Mouse (Mus musculus): ENCODE data around the gene Il1rap. TPM values are rescaled to one million over a fixed set of nuclear protein-coding genes. Genes with fewer than 3 reads are reported as not detected.

Il1rap gene
- polyA plus RNA-seq (2014; fragmentation: Nextera tagmentation; extraction: Ambion mirVana): 14.0 TPM in 2 replicates

- Histone ChIP-seq H3K9me3 (ENCODE audit: low read depth, low read length) (no peaks in the 10 kb centered on the region), H3K27ac (ENCODE audit: low read depth) (peak within 1 kb of the TSS; percentile 81), H3K4me2 (peak within 1 kb of the TSS; percentile 78), H3K9ac (peak within 1 kb of the TSS; percentile 72), H3K36me3 (ENCODE audit: insufficient read depth) (no peaks in the 10 kb centered on the region), H3K4me1 (ENCODE audit: insufficient read depth) (no peaks in the 10 kb centered on the region; the same call in 1 of the 2 replicates), H3K4me3 (ENCODE audit: low read depth, low read length) (peak within 1 kb of the TSS; percentile 64), H3K27me3 (ENCODE audit: insufficient read depth, low read length) (no peaks in the 10 kb centered on the region)
- ATAC-seq (ENCODE audit: insufficient read depth) (peak; percentile 98), DNase-seq (peak; percentile 96)
- 2% methylated on average over 49 of the region's 51 CpGs for WGBS
- TF ChIP-seq CTCF (IDR thresholded peaks at IDR 0.05; ENCODE audit: low read depth): no peak
Measured at GRCm38 (mm10) chr16:26581048-26581912, at the start of gene Il1rap. Gene Il1rap, plus strand, starts transcription at chr16:26581704.

DNA sequence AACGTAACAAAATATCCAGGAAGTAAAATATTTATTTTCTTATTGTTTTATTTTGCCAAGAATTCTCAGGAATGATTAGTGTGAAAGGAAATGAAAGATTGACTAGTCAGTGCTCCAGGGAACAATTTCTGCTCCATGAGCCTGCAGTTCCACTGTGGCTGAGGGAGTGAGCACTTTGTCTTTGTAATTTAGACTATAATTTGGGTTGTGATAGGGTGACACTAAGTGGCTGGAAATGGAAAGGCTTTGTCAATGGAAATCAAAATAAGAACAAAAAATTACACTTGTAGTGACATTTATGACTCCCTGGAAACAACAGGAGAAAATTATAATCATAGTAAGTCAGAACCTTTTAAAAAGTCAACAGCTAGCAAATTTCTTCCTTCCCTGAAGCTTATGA, 49.2 kb upstream of the Il1rap start:
- no peaks in the 10 kb centered on the region for H3K4me1 ChIP-seq (ENCODE audit: insufficient read depth)
- no peaks in the 10 kb centered on the region for H3K9me3 ChIP-seq (ENCODE audit: low read depth, low read length)
- 60% methylated on average over 1 of the region's 1 CpGs for WGBS
- no peak overlapping the region for H3K4me3 ChIP-seq (ENCODE audit: low read depth, low read length)
- no peak overlapping the region for H3K27ac ChIP-seq (ENCODE audit: low read depth)
- no peak overlapping the region for H3K4me2 ChIP-seq
- no peak for TF ChIP-seq CTCF (IDR thresholded peaks at IDR 0.05; ENCODE audit: low read depth)
- ATAC-seq (ENCODE audit: insufficient read depth) (no peak), DNase-seq (no peak)
- H3K27me3 ChIP-seq (ENCODE audit: insufficient read depth, low read length): no peaks in the 10 kb centered on the region
- no peak overlapping the region for H3K9ac ChIP-seq
- no peaks in the 10 kb centered on the region for H3K36me3 ChIP-seq (ENCODE audit: insufficient read depth)

DNA sequence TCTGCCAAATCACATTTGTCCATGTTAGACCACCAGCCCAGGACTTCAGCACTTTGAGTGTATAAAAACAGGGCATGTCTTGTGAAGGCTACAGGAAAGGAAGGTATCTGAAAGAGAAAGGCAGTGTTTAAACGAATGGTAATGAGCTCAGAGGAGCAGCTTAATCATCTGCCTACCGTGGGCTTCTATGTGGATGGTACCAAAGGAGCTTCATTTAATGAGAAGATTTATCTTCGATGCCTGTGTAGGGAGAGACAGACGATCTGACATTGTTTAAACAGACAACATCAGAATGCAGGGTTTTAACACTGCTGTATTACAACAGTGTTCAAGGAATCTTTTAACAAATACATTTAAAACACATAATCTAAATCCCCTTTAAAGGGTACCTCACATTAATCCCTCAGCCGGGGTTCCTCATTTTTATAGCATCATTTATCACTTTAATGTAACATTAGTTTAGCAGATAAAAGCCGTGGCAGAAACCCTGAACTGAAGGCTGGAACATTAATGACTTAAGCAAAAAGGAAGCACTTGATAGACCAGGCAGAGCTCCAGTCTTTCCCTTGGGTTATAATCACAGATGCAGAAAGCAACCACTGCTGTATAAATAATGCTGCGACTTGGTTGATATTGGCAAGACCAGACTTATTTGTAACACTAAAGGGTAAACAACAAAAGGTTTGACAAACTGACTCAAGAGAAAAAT, 35.2 kb upstream of the Il1rap start:
- no peak overlapping the region for H3K27ac ChIP-seq (ENCODE audit: low read depth)
- H3K36me3 ChIP-seq (ENCODE audit: insufficient read depth): no peaks in the 10 kb centered on the region
- 21% methylated on average over 7 of the region's 7 CpGs for WGBS
- H3K4me2 ChIP-seq: no peak overlapping the region
- H3K27me3 ChIP-seq (ENCODE audit: insufficient read depth, low read length): no peaks in the 10 kb centered on the region
- DNase-seq: peak; percentile 37
- H3K9me3 ChIP-seq (ENCODE audit: low read depth, low read length): no peaks in the 10 kb centered on the region
- no peak for TF ChIP-seq CTCF (IDR thresholded peaks at IDR 0.05; ENCODE audit: low read depth)
- ATAC-seq (ENCODE audit: insufficient read depth): peak; percentile 44; the same call in 1 of the 2 replicates
- H3K9ac ChIP-seq: no peak overlapping the region
- no peaks in the 10 kb centered on the region for H3K4me1 ChIP-seq (ENCODE audit: insufficient read depth)
- no peak overlapping the region for H3K4me3 ChIP-seq (ENCODE audit: low read depth, low read length)

DNA sequence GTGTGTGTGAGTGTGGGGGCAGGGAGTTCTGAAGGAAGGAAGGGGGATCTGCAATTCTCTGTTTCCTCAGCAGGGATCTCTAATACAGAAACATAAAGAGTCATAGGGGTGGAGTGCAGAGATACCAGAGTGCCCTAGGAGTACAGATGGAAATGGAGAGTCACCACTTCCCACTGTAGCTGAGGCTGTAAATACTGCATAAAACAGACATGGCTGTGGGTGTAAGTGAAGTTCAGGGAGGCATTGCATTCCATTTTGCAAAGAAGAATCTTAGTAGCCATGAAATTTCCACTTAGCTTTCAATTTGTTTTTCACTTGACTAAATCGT, 34.7 kb upstream of the Il1rap start:
- ATAC-seq (ENCODE audit: insufficient read depth): peak; percentile 17; the same call in 1 of the 2 replicates
- TF ChIP-seq CTCF (IDR thresholded peaks at IDR 0.05; ENCODE audit: low read depth): no peak
- Histone ChIP-seq H3K4me3 (ENCODE audit: low read depth, low read length) (no peak overlapping the region), H3K9me3 (ENCODE audit: low read depth, low read length) (no peaks in the 10 kb centered on the region), H3K4me2 (no peak overlapping the region), H3K9ac (no peak overlapping the region), H3K27ac (ENCODE audit: low read depth) (no peak overlapping the region), H3K4me1 (ENCODE audit: insufficient read depth) (no peaks in the 10 kb centered on the region), H3K36me3 (ENCODE audit: insufficient read depth) (no peaks in the 10 kb centered on the region), H3K27me3 (ENCODE audit: insufficient read depth, low read length) (no peaks in the 10 kb centered on the region)
- no peak for DNase-seq
- WGBS: 66% methylated on average over 1 of the region's 1 CpGs

GRCm38 (mm10) chr16:26549221-26549620, 32.3 kb upstream of the Il1rap start:
- Histone ChIP-seq H3K27ac (ENCODE audit: low read depth) (no peak overlapping the region), H3K4me2 (no peak overlapping the region), H3K4me3 (ENCODE audit: low read depth, low read length) (no peak overlapping the region), H3K36me3 (ENCODE audit: insufficient read depth) (no peaks in the 10 kb centered on the region), H3K27me3 (ENCODE audit: insufficient read depth, low read length) (no peaks in the 10 kb centered on the region), H3K9ac (no peak overlapping the region), H3K4me1 (ENCODE audit: insufficient read depth) (no peaks in the 10 kb centered on the region), H3K9me3 (ENCODE audit: low read depth, low read length) (no peaks in the 10 kb centered on the region)
- DNase-seq (no peak), ATAC-seq (ENCODE audit: insufficient read depth) (no peak)
- no peak for TF ChIP-seq CTCF (IDR thresholded peaks at IDR 0.05; ENCODE audit: low read depth)
- WGBS: 86% methylated on average over 2 of the region's 2 CpGs

DNA sequence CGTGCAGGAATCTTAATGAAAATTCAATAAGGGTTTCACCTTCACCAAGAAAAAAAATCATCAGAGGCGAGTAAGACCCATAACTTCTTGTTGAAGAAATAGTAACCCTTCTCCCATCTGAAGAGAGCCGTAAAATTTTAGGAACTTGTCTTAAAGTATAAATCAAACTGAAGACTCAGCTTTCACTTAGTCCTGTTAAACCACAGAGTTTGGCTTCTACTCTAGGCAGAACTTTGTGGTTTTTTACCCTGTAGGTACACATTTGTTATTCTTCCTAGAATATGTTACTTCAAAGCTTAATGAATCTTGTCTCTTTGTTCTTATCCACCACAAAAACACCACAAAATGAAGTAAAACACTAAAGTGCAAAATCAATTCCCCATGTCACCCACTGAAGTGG, 29.3 kb upstream of the Il1rap start:
- Histone ChIP-seq H3K36me3 (ENCODE audit: insufficient read depth) (no peaks in the 10 kb centered on the region), H3K4me2 (no peak overlapping the region), H3K9ac (no peak overlapping the region), H3K27ac (ENCODE audit: low read depth) (no peak overlapping the region), H3K27me3 (ENCODE audit: insufficient read depth, low read length) (no peaks in the 10 kb centered on the region), H3K4me1 (ENCODE audit: insufficient read depth) (no peaks in the 10 kb centered on the region), H3K4me3 (ENCODE audit: low read depth, low read length) (no peak overlapping the region), H3K9me3 (ENCODE audit: low read depth, low read length) (no peaks in the 10 kb centered on the region)
- DNase-seq: no peak
- no peak for TF ChIP-seq CTCF (IDR thresholded peaks at IDR 0.05; ENCODE audit: low read depth)
- ATAC-seq (ENCODE audit: insufficient read depth): no peak
- 83% methylated on average over 3 of the region's 3 CpGs for WGBS

DNA sequence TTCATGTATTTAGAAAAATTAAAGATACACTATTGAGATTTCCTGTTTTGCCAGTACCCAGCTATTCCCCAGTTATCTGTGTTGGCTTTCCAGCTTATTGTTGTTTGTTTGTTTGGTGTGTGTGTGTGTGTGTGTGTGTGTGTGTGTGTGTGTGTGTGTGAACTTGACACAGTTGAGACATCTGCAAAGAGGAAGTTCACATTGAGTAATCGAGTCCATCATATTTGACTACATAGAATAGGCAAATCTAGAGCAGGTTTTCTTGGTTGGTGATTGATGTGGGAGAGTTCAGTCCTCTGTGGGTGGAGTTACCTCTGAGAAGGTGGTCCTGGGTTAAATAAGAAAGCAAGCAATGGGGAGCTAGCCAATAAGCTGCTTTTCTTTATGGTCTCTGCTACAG, 22.7 kb upstream of the Il1rap start:
- Histone ChIP-seq H3K36me3 (ENCODE audit: insufficient read depth) (no peaks in the 10 kb centered on the region), H3K4me2 (no peak overlapping the region)
- 91% methylated on average over 1 of the region's 1 CpGs for WGBS

More for the DNA sequence above, 22.7 kb upstream of the Il1rap start:
- DNase-seq (no peak), ATAC-seq (ENCODE audit: insufficient read depth) (no peak)
- H3K9ac ChIP-seq: no peak overlapping the region
- no peak overlapping the region for H3K4me3 ChIP-seq (ENCODE audit: low read depth, low read length)
- no peak for TF ChIP-seq CTCF (IDR thresholded peaks at IDR 0.05; ENCODE audit: low read depth)
- H3K27ac ChIP-seq (ENCODE audit: low read depth): no peak overlapping the region
- H3K4me1 ChIP-seq (ENCODE audit: insufficient read depth): no peaks in the 10 kb centered on the region
- no peaks in the 10 kb centered on the region for H3K27me3 ChIP-seq (ENCODE audit: insufficient read depth, low read length)
- H3K9me3 ChIP-seq (ENCODE audit: low read depth, low read length): no peaks in the 10 kb centered on the region
